Mouse (Mus musculus): ENCODE data around the gene Bola2.

Gene Bola2

DNA sequence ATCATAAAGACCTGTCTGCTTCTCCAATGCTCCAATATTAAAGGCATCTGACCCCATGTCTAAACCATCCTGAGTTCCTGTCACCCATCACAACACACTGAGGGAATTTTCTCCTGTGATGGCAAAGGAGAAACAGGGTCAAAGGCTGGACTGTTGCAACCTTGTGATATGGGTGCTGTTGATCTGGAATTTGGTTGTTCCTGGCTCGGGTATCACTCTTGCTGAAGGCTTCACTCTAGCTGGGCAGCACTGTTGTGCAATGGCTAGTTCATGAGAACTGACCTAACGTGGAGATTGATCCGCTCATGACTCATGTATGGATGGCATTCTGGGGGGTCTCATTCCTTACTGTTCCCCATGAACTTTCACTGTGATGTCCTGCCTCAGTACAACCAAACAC, 6.2 kb upstream of the Bola2 start:
- no peak for DNase-seq (ENCODE audit: low spot score)

DNA sequence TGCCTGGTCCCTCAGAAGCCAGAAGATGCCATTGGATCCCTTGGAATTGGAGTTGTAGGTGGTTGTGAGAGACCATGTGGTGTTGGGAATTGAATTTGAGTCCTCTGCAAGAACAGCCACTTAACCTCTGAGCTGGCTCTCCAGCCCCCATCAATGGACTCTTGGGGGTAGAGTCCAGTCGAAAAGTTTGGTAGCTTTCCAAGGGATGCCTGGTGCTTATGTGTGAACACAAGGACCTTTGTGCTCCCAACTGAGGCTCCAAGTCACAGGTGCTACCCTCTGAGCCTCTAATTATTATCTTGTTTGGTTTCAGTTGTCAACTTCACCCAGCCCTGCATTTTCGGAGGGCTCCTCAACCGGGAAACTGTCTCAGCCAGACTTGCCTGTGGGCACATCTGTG, 4.5 kb upstream of the Bola2 start:
- DNase-seq (ENCODE audit: low spot score) = no peak

DNA sequence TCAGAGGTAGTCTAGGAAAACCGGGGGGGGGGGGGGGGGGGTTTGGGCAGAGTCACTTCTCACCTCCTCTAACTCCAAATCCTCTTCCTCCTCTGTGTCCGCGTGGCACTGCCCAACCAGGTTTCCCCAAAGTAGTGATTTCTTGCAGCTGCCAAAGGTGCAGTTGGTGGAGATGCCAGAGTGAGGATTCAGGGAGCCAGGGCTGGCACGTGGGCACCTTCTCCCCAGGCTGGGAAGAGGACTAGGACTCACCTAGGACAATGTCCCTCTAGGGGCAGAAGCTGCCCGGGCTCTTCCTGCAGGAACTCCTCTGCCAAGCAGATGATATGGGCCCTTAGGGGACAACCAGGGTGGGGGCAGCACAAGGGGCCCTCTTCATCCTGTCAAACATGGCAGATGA, 3.5 kb upstream of the Bola2 start:
- DNase-seq (ENCODE audit: low spot score) = no peak

DNA sequence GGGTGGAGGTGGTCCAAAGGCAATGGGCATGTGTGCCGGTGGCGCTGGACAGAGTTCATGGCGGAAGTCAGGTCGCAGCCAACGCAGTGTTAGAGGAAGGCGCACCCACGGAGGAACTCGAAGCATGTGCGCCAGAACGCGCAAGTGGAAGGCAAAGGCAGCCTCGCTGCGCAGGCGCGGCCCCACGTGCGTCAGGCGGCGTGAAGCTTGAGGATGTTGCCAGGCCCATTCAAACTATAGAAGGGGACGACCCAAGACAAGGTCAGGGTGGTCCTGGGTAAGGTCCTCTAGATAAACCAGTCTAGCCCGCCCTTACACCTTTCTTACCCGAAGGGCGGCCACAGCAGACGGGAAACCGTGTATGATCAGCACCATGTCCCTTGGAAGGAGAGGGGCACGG, 2.8 kb upstream of the Bola2 start:
- no peak for DNase-seq (ENCODE audit: low spot score)

DNA sequence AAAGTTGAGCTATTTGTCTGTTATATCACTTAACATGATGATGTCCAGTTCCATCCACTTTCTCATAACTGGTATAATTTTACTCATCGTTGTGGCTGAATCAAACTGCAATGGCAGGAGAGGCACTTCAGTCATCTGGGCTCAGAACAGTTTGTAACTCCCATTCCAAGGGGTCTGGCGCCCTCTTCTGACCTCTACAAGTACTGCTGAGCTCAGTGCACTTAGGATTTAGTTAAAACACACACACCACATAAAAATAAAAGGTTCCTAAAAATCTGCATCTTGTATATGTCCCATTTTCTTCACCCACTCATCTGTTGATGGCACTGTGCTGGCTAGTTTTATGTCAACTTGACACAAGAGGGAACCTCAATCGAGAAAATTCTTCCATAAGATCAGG, 1.9 kb upstream of the Bola2 start:
- DNase-seq (ENCODE audit: low spot score) = peak; percentile 90

DNA sequence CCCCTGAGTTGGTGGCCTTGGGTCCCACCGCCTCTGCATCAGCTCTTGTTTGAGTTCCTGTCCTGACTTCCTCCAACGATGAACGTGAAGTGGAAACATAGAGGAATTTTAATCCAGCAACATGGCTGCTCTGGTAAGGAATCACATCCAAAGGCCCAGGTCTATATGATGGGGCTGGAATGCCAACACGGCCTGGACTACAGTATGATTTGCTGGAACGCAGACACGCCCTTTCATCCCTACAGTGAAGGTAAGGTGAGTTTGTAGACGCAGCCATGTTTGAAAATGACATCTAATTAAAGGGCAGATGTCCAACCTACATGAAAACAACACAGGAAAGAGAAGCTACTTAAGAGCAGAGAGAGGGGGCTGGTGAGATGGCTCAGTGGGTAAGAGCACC, 1.4 kb upstream of the Bola2 start:
- DNase-seq (ENCODE audit: low spot score) = no peak

DNA sequence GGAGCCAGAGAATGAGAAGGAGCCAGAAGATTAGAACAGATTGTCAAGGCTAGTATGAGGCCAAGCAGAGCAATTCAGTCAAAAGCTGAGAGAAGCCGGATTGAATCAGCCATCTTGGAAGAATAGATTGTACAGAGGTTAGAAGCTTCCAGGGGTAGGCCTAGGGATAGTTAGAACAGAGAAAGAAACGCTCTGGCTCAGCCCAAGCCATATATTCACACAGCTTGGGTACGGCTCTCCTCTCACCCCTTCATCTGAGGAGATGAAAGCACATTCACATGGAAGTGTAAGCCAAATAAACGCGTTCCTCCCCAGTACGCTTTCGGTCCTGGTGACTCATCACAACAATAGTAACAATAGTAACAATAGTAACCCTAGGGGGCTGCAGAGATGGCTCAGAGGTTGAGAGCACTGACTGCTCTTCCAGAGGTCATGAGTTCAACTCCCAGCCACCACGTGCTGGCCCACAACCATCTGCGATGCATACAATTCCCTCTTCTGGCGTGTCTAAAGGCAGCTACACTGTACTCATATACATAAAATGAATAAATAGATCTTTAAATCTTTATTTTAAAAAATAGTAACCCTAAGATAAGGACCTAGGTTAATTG, 655 bp upstream of the Bola2 start:
- DNase-seq (ENCODE audit: low spot score) = no peak

DNA sequence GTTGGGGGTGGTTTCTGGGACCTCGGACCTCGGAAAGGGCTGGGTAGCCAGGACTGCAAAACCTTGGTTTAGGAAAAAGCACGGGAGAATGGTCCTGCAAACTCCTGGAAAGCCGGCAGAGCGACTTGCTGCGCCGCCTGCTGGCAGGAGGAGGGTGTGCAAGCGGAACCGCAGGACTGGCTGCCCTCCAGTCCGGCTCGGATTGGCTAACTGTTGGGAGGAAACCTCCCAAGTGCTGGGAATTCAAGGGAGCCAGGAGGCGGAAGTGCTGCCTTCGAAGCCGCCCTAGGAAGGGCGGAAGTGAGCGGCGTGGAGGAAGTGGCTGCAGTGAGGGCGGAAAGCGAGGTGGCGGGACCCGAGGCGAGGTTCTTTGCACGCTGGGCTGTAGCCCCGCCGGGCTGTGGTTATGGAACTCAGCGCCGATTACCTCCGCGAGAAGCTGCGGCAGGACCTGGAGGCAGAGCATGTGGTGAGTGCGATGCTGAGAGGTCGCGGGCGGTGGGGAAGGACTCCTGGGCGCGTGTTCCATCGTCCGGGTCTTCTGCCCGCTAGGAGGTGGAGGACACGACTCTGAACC, 518 bp downstream of the Bola2 start, which contains the start of gene Slx1b:
Slx1b (minus strand) TSS at position 154 of the 577 bp plus-strand sequence.
- peak; percentile 93 for DNase-seq (ENCODE audit: low spot score)

DNA sequence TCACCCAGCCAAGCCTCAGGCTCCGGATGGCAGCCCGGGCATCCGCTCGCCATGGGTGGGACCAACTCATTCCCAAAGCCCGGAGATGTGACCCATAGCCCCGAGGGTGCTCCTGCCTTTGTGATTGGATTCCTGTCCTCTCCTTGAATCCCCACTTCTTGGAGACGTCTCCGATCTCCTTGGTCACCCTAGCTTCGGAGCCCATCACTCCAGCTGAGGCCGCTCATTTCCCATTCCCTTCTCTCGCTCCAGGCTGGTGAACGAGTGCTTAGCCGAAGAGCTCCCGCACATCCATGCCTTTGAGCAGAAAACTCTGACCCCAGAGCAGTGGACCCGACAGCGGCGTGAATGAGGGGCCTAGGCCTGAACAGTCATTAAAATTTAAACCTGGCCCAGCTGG, 1.1 kb downstream of the Bola2 start:
- DNase-seq (ENCODE audit: low spot score) = no peak

DNA sequence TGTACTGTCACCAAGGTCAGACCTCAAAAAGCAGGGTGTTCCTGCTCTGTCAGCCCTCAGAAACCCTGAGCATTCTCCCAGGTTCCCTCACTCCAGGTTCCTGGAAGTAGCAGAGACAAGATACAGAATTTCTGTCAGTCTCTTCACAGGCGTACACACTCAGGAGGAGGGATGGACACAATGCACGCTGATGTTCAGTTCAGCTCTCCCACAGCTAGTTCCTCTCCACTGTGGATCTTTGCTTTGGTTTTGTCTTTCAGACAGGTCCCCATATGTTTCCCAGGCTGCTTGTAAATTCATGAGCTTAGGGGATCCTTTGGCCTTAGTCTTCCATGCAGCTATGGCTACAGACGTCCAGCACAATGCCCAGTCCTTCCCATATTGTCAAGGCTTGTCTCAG, 1.7 kb downstream of the Bola2 start:
- no peak for DNase-seq (ENCODE audit: low spot score)

DNA sequence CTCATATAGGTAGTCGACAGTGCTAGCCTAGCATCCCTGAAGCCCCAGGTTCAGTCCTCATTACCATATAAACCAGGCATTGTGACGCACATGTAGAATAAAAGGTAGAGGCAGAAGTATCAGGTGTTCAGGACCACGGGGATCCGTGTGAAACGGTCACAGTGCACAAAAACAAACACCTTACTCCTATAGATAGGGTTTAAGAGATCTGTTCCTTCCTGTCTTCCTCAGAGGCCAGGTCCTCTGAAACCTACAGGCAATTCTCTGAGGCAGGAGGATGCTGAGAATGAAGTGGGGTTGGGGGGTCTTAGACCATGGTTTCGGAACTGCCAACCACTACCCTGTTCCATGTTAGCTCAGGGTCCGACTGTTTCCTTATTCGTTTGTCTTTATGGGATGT, 2.6 kb downstream of the Bola2 start:
- DNase-seq (ENCODE audit: low spot score) = no peak

DNA sequence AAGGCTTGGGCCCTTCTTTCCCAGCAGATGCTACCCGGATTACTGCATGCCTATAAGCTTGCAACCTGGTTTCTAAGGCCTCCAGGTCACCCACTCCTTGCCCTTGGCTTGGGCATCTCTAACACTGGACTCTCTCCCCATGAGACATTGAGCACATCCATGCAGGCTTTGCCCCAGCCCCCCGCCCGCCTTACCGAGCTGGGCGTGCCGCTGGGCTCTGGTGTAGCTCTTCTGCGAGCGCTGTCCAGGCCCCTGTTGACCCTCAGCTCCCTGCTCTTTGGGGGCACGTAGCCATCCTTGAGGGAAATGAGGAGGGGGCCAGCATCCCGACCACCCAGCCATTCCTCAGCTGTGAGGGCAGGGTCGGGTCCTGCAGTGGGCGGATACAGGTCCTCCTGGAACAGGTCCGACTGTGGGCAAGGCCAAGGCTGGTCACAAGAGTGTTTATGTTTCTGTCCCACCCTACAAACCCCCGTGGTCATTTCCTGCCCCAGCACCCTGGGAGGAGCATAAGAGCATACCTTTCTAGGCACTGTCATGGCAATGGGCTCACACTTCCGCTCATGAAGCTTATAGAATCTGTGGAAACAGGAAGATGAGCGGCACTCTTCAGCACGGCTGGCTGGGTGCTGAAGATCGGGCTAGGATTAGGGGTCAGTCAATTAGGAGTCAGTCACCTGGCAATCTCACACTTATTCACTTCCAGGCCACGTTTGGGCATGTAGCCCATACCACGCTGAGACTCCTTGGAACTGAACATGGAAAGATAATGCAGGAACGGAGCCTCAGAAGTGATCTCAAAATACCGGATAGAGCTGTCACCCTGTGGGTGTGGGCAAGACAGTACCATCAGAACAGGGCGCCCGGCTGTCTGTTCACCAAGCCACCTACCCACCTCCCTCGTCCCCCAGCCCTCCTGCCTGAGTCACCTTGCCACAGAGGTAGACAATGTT, 5.1 kb downstream of the Bola2 start:
- DNase-seq (ENCODE audit: low spot score) = no peak

DNA sequence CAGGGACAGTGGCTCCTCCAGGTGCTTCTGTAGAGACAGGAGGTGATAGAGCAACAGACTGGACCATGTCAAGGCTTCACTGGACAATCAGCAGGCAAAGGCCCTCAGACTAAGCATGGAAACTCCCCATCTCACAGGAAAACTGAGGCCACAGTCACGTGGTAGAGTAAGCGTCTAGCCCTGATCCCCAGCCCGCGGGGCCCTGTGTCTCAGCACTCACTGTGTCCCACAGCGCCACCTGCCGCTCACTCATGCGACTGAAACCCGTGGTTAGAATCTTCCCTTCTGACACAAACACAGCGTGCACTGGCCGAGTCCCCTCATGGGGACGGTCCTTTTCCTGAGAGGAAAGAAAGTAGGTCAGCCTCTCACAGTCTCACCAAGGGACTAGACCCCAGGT, 5.9 kb downstream of the Bola2 start:
- DNase-seq (ENCODE audit: low spot score) = peak; percentile 66

DNA sequence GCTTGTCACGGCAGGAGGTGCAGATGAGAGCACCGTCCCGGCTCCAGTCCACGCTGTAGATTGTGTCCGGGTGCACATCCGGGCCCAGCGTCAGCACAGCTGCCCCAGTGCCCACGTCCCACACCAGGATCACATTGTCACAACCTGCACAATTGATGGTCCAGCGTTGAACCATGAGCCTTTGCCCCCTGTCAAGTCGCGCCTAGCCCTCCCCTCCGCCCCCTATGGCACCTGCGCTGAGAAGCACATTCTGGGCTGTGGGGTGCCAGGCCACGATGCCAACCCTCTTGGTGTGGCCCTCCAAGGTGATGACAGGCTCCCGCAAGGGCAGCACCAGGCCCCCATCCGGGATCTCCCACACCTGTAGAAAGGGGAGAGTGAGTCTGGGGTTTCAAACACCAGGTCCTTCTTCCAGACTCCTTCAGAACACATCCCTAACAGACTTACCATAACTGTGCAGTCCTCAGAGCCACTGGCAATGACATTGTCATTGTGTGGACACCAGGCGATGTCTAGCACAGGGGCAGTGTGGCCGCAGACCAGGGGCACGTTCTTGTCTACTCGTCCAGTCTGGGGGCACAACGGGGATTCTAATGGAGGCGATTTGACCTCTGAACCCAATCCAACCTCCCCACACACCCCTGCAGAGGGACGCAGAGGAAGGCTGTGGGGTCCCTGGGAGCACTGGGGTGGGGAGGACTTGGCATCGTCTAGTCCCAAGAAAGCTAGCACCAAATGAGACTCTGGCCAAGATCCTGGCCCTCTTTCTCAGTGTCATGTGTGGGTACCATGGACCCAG, 6.6 kb downstream of the Bola2 start:
- DNase-seq (ENCODE audit: low spot score) = no peak

DNA sequence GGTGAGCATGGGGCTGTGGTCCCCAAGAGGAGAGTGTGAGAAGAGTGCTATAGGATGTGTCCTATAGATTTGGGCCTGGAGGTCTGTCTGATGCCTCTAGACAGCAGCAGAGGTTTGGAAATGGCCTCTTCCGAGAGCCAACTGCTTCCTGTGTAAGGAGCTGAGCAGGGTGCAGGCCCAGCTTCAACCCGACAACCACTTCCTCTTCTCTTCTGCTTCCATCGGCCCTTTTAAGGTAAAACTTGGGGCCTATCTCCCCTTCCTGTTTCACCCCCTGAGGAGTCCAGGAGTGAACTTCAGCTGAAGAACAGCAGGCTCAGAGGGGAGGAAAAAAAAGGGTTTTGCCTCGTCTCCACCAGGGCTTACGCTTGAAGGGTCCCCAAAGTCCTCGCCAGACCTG, 7.2 kb downstream of the Bola2 start:
- no peak for DNase-seq (ENCODE audit: low spot score)

DNA sequence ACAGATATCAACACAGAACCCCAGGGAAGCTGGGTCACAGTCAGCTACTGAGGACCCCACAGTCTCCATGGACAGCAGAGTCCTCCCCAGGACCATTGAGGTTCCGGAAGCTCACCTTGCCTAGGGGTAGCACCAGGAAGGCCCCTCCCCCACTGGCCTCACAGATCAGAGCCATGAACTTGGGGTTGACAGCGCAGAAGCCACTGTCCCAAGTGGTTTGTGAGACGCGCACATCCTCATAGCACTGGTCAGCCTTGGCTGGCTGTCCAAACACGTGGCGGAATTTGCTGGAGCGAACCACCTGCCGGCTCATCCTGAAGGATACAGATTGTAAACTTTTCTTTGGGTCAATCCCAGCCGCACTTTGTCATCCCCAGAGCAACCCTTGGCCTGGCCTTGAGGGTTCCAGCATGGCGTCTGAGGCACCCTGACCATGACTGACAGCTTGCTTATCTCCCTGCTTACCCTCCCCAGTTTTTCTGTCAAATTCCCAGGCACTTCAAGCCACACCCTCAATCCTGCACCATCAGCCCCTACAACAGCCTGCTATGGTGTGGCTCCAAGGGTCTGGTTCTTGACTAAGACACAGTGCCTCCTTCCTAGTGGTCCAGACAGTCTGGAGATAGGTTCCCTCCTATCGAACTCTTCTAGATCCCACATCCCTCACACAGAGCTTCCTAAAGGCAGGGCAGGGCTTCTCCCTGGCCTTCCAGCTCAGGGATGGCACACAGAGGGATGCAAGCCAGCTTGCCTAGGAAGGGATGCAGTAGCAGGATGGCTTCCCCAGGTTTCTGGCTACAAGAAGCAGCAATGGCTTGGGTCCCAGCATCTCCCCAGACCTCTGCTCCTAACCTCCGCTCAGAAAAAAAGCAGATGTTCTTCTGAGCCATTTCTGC, 7.9 kb downstream of the Bola2 start:
- DNase-seq (ENCODE audit: low spot score) = no peak

DNA sequence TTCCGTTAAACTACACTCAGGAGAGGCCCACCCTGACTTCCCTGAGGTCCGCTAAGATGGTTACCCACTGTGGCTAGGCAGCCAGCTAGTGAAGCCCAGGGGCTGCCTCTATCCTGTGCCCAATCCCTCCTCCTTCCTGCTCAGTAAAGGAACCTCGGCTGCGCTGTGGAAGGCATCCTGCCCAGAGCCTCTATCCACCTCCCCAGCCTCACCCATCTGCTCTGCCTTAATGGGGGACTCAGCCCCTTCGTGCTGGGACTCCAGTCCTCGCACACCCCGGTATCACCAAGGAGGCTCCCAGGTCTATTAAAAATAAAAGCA, 8.5 kb downstream of the Bola2 start:
- no peak for DNase-seq (ENCODE audit: low spot score)

DNA sequence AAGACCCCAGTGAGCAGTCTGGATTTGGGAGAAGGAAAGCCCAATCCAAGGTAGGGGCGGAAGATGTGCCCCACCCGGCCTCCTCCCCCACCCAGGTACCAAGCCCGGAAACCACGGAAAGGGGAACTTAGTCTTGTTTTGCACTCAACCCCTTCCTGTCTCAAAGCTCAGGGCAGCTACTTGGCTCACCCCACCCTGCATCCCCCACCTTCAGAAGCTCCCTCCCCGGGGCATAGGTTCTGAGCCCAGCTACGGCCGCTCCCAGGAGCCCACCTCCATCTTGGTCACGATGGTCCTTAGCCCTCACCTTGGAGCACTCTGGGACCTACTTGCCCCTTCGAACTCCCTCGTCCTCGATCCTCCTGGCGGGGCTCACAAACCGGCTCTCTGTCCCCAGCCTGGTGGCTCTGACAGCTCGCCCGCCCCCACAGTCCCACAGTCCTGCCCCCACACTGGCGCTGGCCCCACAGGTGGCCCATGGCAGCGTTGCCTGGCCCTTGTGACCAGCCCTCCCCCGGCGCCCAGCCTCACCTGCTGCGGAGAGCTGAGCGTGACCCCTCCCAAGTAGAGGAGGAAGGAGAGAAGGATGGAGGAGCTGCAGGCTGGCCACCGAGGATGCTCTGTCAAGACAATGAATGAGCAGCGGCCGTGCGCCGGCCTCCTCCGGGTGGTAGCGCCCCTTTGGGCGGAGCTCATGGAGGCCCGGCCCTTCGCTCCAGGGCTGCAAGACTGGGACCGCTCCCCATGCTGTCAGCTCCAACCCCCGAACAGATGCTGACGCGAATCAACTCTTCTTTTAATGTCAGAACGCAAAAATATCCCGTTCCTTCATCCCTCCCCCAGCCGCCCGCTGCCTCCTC, 9.2 kb downstream of the Bola2 start:
- no peak for DNase-seq (ENCODE audit: low spot score)

DNA sequence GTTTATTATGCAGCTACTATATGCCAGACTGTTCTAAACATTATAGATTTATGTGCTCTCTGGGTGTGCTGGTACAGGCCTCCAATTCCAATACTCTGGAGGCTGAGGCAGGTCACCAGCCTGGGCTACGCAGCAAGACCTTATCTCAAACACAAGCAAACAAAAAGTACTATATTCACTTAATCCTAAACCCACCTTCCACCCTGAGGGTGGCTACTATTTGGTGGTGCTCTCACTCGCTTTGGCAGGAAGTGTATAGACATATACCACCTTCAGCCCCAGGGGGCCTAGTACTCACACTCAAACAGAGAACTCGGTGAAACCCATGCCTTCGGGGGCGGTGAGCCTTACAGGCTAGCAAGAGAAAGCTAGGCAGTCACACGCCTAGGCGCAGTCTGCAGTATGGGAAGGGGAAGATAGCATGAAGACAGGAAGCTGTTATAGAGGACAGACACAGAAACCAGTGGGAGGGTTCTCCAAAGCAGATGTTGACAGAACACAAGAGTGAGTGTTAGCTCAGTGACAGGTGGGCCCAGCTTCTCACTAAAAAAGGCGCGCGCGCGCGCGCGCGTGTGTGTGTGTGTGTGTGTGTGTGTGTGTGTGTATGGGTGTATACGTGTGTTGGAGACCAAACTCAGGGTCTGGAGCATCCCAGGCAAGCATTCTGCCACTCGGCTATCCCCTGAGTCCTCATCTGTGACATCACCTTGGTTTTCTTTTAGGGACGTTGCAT, 12.4 kb downstream of the Bola2 start, which contains the start of gene Coro1a:
Coro1a (minus strand) TSS at position 346 of the 733 bp plus-strand sequence.
- DNase-seq (ENCODE audit: low spot score) = no peak
